Mouse (Mus musculus) lung, adult 18-20 months (tissue): Measurements from ENCODE around the gene Gjd3.
A peak's percentile ranks its signal among the peaks of the same experiment; 100 is the strongest.
"Not testable (repeated sequence)": the region's sequence is repeated elsewhere in the genome, so short reads cannot be mapped to it uniquely, and the experiment has no call there.

ENCODE experiments used
- DNase-seq, 2 experiments: peaks; one replicate each; pipeline ENCODE4 v3.0.0; 2022; ENCODE audit warnings: mixed read lengths in 2 of 2

The Gjd3 gene

DNA sequence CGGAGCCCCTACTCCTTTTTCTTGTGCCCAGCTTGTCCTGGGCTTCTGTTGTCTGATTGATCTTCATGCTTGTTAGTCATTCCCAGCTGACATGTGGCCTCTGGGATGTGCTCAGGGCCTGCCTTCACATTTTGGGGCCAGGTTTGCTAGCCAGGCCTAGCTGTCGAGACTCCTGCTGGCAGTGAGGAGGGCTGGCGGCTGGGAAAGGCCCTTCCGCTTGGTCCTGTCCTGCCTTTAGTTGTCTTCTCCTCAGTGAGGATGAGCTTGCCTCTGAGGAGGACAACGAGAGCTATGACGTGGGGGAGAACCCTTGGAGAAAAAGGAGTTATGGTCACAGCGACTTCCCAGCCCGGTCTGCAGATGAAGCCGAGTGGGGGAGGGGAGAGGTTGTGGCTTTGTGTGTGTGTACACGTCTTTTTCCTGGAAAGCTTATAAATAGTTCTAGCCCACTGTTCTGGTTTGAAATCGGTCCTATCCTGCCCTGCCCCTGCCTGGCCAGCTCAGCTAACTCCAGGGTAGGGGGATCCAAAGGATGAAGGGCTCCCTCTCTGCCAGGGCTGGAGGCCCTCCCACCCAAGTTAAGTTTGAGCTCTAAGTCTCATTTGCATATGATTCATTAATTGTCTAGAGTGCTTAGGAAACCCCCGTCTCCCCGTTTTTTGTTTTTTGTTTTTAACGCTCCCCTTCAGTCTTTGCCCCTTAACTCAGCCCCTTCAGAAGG, 38.9 kb downstream of the Gjd3 start:
- no peak for DNase-seq

DNA sequence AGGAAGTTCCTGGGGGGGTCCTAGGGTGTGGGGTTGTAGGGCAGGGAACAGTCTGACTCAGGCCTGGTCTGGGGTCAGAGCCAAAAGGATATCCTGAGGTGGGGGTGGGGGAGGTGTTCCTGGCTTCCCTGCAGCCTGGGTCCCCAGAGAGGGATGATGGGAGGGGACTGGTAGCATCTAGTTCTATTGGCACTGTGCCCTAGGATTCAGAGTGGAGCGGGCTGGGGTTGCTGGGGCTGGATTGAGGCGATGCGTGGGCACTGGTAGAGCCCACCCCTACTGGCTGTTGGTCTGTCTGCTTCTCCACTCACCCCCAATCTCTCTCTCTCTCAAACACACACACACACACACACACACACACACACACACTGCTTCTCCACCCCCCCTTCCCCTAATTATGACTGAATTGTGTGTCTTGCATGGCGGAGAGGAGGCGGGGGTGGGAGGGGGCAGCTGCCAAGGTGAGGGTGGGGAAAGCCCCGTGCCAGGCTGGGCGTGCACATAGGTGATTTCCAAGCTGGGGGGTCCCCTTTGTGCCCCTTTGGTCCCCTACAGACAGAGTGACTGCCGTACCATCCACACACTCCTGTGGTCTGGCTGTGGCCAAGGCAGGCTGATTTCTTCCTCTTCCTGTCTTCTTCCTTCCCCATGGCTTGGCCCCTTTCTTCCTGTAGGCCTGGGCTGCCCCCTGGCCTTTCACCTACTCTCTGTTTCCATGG, 39.7 kb downstream of the Gjd3 start:
- DNase-seq, result peak; percentile 72 to 83

DNA sequence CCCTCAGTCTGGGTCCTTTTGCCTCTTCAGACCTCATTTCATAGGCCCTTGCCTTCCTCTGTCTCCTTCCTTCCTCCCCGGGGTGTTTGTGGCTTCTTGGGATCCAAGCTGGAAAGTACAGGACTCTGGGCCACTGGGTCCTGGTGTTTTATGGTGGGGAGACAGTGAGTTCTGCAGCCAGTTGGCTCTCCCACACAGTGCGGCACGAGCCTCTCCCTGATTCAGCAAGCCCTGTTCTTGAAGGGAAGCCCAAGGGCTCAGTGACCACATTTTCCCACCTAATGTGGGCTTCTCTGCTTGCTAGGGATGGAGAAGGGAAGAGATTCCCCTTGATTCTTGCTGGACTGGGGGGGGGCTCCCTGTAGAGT, 40.3 kb downstream of the Gjd3 start:
- DNase-seq, result peak in 1 of 2 experiments; percentile 34

DNA sequence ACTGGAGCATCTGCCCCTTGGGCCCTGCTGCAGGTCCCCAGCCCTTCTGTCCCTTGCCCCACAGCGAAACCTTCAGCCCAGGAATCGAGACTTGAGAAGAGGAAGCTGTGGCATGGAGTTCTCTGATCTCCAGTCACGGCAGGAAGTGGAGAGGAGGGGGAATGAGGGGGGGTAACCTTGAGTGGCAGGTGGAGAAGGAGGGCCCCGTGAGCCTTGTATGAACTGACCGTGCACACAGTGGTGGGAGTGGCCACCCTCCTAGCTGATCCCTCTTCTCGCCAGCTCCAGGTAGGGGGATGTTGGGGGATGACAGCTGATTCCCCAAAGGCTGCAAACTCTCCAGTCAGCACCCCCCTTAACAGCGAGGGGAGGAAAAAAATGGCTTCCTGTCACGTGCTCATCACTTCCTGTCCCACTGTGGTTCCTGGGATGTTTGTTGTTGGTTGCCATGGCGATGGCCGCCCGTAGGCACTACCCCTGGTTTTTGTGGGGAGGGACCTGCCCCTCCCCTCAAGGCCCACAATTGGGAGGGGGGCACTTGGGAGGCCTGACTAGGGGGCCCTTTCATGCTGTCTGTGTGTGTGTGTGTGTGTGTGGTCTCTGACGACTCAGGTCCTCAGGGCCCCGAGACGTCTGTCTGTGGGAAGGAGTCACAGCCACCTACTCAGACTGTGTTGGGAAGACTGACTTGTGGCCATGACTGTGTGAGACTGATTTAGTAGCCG, 40.8 kb downstream of the Gjd3 start:
- DNase-seq, result peak; percentile 89 to 94

DNA sequence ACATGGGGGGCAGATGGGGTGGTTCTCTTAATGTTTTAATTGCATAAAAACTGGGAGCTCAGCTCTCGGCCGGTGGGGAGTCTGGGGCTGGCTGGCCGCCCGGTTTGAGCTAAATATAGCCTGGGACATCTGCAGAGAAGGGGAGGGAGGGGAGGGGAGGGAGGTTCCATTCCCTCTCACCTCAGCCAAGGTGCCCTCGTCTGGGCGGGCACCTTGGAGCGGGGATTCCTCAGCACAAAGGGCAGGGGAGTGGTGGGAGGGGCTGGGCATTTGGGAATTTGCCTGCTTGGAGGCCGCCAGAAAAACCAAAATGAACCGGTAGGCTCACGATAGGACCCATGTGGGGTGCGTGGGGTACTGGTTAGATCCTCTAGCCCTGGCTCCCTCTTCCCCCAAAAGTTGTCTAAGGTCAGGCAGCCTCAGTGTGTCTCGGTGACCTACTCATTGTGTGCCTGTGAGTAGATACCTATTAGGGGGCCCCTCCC, 41.4 kb downstream of the Gjd3 start:
- DNase-seq, result peak in 1 of 2 experiments; percentile 77

DNA sequence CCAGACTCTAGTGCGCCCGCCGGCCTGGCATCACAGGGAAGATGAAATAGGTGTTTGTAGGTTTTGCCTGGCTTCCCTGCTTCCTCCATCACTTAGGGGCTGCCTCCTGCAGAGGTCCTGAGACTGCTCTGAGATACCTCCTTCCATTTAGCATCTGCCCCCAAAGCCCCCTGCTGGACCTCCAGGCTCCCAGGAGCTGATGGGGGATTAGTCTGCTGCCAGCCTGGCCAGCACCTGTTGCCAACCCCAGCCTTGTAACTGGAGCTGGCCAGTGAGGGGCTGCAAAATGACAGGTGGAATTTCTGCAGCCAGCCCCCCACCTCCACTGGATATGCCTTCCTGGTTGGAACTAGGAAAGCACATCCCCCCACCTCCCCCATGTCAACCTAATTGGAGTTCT, 42.0 kb downstream of the Gjd3 start:
- no peak for DNase-seq

DNA sequence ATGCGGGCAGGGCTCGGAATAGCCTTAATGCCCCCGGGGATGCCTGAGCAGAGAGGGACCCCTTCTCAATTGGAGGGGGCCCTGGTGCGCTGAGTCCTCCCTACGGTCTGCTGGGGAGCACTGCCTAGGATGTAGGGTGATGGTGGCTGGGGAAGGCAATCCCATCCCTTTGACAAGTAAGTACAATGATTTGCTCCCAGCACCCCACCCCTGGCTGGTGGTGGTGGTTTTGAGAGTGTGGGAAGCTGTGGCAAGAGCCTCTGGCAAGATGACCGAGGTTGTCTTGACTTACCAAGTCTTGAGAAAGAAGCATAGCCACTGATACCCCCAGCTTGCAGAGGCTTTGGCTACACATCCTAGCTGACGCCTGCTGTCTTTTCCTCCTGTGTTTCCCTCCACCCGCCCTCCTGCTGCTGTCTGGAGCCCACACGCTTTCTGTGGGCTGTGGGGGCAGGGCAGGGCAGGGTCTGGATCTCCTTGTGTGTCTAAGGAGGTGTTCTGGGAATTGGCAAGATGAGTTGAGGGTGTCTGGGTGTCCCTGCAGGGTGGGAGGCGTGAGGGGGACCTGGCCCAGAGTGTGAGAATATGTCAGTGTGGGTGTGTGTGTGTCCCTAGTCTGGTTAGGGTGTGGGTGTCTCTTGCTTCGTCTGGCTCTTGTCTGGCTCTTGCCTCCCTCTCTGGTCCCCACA, 42.7 kb downstream of the Gjd3 start:
- no peak for DNase-seq

DNA sequence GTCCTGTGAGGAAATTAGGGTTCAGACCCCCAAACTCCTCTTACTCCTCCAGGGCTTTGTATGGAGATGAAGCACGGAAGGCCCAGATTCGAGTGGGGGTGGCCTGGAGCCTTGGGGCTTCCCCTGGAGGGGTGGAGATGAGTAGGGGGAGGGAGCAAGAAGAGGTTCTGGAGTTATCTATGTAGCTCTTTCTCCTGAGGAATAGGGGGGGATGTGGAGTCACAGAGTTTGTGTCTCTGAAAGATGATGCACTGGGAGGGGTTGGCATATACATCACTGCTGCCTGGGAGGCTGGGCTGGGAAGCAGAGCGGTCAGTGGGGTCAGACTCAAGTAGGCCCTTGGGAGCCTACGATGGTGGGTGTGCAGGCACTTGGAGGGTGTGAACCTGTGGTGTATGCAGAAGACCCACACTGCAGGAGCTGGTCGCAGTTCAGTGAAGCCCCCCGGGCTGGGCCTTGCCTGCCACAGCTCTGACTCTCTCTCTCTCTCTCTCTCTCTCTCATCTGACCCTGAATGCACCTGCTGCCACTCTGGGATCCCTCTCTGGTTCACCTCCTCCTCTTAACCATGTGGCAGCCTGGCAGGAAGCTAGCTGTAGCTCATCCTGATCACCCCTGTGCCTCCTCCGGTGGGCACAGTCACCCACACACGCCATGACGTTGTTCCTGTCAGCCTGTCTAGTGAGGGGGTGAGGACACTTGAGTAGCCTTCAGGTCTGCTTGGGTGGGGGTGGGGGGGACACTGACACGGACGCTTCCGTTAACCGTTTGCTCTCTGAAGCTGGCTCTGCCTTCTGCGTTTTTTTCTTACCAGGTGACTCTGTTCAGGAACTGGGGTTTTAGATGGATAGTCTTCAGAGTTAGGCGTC, 43.5 kb downstream of the Gjd3 start:
- DNase-seq, result peak in 1 of 2 experiments; percentile 37

DNA sequence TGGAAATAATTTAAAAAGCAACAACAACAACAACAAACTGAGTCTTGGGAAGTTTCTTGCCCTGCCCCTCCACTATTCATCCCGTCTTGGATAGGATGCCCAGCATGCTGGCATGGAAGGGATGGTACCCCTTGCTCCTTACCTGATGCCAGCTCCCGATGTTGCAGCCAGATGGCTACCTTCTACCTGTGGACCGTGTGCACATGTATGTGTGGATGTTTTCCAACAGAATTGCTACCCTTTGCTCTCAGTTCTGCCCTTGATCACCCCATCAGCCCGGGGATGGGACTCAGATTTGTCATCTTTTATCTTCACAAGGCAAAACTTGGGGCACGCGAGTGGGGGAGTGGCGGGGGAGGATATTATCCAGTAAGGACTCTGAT, 44.1 kb downstream of the Gjd3 start:
- no peak for DNase-seq

DNA sequence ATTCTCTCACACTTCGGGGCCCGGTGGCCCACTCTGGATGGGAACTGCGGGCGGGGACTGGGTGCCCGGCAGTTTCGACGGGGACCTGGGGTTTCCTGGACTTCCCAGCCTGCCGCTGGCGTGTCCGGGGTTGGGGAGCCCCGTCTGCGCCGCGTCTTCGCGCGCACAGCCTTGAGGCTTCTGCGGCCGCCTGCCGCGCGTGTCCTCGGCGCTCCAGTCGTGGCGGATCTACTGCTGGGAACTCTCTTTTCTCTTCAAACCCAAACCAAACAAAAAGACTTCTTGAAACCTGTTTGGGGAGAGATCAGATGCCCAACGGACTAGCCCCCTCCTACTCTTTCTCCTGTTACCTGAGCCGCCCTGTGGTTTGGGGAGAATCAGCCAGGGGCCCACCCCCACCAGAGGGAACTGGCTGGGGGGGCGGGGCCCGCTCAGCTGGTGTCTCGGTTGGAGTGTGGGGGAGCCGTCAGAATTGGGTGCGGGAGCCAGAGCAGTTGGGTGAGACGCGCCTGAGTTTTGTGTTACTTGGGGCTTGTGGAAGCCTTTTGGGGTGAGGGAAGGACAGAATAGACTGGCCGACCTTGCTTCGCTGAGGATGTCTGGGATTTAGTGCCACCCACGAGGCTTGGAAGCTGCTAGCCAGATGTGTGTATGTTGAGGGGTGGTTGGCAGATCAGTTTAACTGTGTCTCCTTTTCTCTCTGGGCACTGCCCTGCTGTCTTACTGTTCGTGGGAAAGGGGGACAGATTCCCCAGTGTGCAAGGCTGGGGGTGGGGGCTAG, 44.7 kb downstream of the Gjd3 start:
- DNase-seq, result peak; percentile 77 to 84

DNA sequence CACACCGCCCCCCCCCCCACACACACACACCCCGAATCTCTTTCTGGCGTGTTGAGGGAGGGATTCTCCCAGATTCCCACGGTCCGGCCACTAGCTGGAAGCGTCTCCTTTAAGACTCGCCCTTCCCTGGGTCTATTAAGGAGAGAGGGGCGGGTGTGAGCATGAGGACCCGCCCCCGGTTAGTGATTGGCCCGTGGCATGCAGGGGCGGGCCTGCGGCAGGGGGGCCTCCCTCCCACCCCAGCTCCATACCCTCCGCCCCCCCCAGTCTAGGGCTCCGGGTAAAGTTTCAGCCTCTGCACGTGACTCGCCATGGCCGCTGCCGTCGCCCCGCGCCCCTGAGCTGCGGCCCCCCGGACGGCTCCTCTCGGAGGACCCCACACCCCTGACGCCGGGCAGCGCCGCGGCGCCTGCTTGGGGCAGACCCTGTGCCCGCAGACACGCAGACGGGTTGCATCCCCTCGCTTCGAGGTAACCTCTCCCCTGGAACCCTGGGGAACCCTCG, 45.4 kb downstream of the Gjd3 start:
- DNase-seq, result peak; percentile 92 to 94

DNA sequence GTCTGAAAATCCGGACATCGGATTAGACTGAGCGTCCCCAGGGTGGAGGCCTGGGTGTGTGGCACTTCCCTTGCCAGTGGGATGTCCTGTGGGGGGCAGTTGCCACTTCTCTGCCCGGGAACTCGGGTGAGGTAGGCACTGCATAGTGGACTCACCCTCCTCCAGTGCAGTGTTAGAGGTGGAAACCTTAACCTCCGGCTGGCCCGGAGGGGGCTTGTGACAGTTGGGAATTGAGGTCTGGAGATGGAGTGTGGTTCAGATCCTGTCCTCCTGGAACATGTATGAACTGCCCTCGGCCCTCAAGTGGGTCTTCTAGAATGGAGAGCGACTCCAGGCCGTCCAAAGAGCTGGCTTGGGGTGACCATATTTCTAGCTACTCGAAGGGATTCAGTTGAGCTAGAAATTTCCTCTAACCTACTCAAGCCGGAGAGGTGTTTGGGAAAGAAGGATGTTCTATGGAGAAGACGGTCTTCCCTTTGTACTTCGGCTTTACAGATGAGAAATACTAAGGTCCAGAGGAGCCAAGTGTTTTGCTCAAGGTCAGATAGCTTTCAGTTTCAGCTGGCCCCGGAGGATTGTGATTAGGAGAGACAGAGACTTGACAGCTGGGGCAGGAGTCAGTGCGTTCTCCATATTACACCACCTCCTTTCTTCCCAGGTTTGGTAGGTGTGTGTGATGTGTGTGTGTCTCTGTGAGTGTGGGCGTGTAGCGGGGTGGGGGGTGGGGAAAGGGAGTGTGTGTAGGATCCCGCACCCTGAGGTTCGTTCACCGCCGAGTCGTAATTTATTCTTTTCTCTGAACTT, 46.0 kb downstream of the Gjd3 start:
- DNase-seq, result peak; percentile 59 to 65

DNA sequence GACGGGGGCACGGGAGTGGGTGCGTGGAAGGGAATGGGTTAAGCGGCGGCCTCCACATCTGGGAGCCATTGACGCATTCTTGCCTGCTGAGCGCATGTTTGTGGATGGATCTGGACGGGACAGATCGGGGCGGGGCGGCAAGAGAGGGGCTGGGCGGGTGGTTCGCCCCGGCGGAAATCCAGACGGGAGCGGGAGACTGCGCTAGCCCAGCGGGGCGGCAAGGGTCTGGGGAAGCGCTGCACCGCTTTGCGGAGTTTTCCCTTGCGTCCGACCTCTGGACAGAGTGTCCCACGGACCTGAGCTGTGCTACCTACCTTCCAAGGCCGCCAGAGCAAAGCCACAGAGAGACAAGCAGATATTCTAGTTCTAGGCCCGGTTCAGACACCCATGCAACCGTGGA, 46.6 kb downstream of the Gjd3 start:
- peak; percentile 84 to 88 for DNase-seq

DNA sequence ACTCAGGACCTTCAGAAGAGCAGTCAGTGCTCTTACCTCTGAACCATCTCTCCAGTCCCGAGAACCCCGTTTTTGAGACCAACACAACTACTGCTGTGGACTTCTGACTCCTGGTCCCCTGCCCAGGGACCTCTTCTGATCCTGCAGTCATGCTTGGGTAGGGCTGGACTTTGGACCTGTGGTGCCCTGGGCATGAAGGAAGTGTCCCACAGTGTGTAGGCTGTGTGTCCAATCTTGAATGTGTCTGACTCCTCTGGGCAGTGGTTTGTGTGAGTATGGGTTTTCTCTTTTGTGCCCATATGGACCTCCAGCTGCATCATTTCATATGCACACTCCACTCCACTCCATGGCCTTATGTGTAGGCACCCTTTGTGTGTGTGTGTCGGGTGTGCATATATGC, 47.7 kb downstream of the Gjd3 start:
- no peak for DNase-seq

DNA sequence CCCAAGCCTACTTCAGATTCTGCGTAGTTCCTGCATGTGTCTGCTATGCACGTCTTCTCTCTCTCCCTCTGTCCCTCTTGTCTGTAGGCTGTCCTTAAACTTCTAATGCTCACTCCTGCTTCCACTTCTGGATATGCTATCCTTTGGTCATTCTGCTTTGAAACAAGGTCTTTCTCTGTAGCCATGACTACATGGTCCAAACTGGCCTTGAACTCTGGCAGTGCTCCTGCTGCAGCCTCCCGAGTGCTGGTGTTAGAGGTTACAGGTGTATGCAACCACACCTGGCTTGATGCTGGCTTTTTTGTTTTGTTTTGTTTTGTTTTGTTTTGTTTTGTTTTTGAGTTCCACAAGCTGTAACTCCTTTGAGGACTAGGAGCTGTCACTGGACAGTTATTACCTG, 48.4 kb downstream of the Gjd3 start:
- no peak for DNase-seq

DNA sequence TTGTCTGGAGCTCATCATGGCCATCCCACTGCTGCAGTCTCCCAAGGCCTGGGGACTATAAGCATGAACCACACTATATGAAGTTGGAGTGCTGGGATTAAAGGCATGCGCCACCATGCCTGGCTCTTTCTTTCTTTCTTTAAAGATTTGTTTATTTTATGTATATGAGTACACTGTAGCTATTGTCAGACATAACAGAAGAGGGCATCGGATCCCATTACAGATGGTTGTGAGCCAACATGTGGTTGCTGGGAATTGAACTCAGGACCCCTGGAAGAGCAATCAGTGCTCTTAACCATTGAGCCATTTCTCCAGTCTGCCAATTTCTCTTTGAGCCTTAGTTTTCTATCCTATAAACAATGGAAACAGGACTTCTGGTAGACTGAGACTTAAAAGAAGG, 49.0 kb downstream of the Gjd3 start:
- DNase-seq, result not testable (repeated sequence)

DNA sequence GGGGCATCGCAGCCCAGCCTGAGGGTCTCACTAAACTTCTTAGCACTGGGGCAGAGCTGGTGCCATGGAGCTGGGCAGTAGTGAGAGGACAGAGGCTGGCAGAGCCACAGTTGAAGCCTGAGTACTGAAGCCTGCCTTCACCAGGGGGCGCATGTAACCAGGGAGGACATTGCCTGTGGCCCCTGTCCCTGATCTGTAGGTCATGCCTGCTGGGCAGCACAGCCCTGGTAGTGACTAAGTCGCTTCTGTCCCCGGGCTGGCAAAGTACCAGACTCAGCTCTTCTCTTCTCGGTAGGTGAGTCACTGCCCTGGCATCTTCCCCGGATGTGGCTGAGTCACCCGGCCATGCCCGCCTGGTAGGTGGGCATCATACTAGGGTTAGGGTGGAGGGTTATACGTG, 49.7 kb downstream of the Gjd3 start:
- peak; percentile 85 to 88 for DNase-seq

DNA sequence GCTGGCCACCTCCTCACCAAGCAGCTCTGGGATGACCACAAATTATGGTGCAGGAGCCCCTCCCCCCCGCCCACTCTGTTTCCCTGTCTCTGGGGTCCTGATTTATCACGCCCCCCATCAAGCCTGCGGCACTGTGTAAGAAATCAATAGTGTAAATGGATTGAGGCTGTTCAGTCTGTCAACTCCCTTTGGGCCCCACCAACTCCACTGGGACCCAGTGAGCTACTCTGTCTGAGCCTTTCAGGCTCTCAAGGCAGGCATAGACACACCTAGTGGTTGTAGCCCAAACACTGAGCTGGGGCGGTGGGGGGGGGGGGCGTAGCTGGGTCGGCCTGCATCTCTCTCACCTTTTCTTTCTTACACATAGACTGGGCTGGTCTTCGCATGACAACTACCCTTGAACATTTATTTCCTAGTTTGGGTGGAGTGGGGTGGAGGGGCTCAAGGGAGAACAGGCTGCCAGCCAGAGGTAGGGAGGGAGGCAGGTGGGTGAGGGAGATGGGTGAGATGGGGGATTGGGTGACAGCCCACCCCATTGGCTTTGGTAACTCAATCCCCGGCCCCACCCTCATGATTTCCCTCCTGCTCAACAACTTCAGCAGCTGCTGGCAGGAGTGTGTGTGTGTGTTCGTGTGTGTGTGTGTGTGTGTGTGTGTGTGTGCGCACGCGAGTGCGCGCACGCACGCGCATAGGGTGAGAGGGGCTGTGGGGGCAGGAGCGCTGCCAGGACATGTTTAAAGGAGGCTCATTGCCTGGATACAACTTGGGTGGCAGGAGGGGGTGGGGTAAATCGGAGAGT, 50.3 kb downstream of the Gjd3 start:
- DNase-seq, result peak in 1 of 2 experiments; percentile 38
